Mouse (Mus musculus) right cerebral cortex, postnatal 36 days (tissue): ENCODE measurements around the gene Gm37240.

ENCODE experiments used
- DNase-seq, 2 experiments: peaks; one replicate each; pipeline ENCODE4 v3.0.0; 2022; ENCODE audit warnings: low spot score in 2 of 2, mixed read lengths in 1 of 2

The Gm37240 gene

DNA sequence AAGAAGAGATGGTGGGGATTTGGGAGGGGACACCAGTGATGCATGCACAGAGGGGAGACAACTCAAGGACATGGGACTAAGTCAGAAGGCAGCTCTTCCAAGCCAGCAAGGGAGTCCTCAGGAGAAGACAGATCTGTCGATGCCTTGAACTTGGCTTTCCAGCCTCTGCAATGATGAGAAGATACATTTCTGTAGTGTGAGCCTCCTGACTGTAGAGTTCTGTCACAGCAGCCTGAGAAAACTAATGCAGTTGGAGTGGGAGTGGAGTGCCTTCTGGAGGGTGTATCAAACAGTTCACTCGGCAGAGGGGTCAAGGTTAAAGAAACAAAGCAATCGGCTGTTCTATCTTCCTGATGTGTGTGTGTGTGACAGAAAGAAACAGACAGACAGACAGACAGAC, 546.8 kb downstream of the Gm37240 start:
- no peak for DNase-seq

DNA sequence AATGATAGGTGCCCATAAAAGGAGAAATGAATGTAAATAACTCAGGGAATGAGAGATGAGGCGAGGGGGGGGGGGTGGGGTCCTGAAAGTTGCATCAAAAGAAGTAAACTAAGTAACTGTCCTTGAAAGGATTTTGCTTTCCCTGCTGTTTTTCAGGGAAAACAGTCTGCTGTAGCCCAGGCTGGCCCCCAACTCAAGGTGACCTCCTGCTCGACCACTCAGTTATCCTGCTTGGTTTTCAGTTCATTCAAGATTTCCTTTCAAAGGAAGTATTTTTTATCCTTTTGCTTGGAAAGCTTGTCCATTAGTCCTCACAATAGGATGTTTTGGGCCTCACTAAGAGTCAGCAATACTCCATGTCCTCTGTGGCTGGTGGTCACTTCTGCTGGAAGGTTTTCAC, 547.4 kb downstream of the Gm37240 start:
- DNase-seq, result no peak

DNA sequence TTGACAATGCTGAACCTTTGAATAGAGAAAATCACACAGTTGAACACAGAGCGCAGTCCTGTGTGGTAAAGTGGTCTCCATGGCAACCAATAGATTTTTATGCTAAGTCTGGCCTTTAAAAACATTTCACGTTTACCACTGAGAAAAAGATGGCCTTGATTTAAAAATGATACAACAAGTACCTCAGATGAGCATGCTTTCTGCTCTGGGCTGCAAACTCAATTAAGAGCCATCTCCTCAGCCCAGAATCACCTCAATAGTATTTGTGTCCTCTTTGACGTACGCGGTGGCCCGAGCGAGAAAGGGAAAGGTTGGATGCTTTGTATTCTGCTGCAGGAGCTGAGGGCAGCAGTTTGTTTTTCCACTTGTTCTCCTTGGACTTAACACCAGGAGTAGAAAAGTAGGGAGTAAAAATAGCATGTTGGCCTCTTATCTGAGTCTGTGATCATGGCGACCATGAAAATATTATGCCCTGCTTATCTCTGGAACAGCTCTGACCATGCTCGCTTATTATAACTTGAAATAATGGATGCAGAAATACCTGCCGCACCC, 548.0 kb downstream of the Gm37240 start:
- no peak for DNase-seq

DNA sequence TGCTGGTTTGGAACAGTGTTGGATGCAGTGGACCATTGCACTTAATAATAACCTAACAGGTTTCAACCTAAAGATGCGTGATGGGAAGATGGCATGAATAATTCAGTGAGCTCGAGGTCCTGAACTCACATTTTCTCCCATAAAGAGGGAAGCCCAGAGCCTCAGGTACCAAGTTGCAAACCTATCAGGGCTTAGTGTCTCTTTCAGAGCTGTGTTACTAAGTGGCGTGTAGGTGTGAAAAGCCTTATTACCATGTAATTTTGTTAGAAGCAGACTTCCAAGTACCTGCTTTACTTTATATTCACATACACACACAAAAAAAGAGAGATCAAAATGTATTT, 548.6 kb downstream of the Gm37240 start:
- no peak for DNase-seq

DNA sequence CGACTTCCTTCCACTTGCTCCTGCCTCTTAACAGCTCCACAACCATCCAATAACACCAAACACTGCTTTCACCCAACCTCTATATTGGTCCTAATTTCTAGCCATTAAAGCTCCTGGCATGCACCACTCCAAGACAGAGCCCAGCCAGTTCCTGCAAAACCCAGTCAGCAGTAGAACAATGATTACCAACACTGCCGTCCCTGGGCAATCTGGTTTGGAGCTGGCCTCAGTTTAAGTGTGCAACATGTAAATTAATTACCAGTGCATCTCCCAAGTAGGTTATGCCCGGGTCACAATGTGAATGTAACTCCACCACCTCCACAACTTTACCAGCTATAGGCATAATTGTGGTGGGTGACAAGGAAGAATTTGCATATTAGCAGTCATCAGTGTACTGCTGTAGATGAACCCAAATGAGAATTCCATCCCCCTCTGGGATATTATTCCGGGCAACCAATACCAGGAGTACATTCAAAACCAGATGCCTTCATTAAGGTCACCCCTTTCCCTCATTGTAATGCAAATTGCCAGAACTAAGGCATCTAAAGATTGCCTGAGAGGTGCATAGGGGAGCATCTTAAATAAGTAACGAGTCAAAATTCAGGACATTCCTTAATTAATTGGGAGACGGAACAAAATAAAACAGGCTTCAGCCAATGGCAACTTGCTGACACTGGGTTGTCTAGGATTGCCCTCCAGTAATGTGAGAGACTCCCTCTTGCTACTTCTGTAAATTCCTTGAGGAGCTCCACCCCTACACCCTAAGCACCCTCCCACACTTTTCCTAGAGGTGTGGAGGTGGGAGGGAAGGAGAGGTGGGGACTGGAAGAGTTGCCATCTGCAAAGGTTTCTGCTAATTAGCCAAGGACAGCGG, 549.2 kb downstream of the Gm37240 start:
- DNase-seq, result no peak

DNA sequence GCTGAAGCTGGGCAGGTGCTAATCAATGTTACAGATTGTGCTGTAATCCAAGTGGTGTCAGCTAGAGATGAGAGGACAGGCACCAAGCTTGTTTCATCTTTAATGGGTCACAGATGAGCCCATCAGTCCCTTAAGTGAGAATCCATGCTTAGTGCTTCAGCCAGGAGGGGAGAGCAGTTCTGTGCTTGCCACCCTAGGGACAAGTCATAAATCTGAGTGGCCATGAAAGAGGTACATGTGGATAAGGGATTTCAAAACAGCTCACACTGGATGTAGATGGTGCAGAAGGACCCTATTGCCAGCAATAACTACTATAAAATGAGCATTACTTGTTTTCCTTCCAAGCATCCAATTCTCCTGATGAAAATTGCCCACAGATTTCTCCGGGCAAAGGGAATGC, 551.8 kb downstream of the Gm37240 start:
- DNase-seq, result no peak

DNA sequence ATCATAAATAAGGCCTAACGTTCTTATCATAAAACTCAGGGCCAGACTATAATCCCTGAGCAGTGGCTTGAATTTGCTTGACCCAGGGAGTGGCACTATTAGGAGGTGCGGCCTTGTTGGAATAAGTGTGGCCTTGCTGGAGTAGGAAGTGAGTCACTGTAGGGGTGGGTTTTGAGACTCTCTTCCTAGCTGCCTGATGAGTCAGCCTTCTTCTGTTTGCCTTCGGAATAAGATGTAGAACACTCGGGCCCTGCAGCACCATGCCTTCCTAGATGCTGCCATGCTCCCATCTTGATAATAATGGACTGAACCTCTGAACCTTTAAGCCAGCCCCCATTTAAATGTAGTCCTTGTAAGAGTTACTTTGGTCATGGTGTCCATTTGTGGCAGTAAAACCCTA, 555.0 kb downstream of the Gm37240 start:
- DNase-seq, result no peak

DNA sequence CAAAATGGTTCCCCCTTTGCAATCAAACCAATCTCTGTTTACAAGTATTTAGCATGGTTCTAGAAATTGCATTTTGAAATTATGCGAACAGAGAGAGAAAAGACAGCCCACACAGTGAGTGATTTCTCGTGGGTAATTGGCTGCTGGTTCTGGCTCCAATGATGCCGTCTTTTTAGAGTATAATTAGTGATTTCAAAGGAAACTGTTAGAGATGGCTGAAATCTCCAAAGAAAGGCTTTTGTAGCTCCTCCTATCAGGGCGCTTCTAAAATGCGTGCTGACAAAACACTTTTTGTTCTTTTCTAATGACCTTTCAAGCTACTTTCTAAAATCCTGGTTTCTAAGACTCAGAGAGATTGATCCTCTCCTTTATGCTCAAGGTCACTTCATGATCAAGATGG, 569.1 kb downstream of the Gm37240 start:
- DNase-seq, result no peak

DNA sequence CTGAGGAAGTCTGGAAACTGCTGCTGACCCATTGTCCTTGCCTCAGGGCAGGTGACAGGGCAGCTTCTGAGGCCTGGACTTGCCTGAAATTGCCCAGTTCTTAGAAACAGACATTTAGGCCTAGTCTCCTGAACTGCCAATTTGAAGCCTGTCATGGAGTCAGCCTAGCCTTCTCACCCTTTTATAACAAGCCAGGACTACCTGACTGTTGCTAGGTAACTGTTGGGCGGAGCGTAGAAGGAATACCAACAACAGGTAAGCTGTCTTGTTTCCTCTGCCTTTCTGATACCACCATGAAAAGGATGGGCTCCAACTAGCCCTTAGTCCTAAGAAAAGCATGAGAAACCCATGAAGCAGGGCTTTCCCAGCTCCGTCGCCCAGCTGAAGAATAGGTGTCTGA, 570.0 kb downstream of the Gm37240 start:
- DNase-seq, result no peak

DNA sequence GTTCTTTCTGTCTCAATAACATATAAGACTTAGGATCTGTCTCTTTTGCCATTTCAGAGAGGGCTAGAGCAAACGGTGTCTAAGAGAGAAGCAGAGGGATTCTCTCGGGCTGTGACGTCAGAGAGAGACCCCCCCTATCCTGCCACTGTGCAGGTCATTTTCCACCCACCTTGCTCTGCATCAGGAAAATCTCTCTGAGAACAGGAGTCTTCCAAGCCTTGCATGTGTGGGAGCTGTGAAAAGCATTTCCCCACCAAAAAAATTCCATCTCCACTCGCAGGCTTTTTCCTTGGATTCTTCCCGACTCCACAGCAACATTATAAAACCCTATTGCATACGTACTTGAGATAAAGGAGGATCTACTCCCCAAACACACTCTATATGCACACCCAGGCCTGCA, 572.4 kb downstream of the Gm37240 start:
- DNase-seq, result peak; percentile 29 to 70

DNA sequence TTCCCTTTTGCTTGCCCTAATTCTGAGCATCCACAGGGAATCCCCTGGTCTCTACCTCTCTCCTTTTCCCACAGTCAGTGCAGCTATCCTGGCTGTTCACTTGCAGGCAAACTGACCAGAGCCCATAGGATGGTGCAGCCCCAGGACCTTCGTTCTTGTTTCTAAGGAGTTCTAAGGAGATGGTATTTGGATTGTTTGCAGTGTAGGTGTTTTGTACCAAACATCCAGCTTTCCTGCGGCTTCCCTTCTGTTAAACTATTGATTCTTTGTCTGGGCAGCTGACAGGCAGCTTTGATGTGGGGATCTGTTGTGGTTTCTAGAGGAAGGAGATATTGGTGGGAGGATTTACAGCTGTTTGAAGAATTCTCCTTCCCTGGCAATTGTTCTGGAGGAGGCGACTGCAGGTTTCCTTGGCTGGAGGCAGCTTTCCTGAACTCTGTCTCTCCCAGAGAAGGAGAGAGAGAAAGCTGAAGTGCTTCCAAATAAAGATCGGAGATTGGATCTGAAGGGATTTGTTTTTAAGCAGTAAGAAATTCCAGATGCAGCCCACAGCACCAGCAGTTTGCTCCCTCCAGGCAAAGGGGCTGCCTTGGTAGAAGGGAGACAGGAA, 573.6 kb downstream of the Gm37240 start:
- DNase-seq, result no peak

DNA sequence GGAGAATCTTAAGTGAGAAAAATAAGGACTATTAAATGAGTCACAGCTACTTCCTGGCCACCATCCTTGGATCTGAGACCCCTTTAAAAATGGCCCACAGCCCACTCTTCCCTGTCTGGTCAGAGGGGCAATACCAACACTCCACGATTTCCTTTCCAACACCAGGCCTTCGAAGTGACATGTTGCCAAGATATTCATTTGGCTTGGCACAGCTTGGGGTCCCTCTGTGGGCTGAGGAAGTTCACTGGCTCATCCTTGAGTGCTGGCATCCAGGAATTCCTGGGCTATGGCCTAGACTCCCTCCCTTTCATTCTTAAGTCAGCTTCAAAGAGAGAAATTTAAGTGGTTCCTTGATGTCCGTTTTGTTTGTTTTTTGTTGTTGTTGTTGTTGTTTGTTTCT, 576.1 kb downstream of the Gm37240 start:
- no peak for DNase-seq

DNA sequence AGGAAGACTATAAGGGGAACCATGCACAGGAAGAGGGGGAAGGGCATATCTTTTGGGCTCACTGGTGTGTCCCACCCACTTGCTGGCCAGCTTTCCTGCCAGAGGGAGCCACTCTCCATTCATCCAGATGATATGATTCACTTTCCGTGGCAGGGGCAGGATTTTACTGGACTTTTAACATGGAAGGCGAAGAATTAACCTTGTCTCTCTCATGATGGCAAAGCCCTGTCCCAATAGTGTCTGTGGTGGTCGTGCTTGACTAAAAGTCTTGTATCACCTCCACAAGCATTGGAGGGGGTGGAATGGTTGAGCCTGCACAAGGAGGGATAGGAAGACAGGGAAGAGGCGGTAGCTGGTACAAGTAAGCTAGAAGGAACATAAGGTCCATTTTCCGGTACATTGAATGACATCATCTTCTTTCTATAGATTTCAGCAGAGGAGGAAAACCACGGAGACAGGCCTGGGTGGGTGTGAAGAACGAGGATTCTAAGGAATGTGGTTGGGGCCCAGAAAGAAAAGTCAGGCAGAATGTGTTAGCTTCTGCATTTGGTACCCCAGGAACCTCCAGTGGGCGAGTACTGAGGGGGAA, 576.8 kb downstream of the Gm37240 start:
- DNase-seq, result peak; percentile 80 to 89

DNA sequence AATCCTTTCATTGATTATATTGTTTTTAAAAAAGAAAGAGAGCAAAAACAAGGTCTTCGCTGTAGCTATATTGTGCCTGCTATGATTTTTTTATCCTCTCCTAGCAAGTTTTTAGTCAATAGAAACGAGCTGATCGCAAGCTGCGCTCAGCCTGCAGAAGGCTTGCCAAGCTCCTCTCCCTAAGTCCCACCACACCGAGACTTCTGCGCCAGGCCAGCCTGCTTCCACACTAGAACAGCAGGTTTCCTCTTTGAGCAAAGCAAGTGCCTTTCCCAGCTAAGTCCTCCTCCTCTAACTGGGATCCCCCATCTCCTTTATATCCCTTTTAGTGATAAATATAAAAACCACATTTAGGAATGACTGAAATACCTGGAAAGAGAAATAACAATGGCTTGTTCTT, 578.1 kb downstream of the Gm37240 start:
- peak; percentile 48 to 62 for DNase-seq

DNA sequence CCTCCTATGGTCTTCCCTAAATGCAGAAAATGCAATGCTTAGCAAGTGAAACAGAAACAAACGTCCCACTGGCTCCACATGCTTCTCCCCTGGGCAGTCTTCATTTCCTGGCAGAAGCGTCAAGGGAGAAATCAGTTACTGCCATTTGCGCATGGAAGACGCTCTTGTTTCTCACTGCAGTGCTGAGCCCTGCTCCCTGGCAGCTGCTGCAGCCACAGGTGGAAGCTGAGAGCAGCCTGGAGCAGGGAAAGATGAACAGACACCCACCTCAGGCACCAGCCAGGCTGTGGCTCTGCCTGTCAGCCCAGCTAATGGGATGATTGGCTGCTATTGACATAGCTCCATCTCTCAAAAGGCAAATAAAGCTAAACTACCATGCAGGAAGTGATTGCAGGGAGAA, 578.6 kb downstream of the Gm37240 start:
- DNase-seq, result no peak

DNA sequence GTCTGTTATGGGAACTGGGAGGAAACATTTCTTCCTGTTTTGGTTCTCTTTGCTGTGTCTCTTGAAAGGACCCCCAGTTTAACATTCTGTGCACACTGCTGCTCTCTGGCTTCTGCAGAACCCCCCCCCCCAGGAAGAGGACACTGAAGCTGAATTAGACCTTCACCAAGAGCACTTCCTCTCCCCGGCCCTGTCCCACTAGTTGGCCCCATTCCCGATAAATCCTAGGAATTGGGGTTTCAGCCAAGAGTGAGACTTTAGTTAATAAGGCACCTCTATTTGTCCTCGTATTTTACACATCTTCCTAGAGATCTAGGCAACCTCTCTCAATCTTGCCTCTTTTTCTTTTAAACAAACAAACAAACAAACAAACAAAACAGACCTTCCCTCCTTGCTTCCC, 585.5 kb downstream of the Gm37240 start:
- DNase-seq, result no peak

DNA sequence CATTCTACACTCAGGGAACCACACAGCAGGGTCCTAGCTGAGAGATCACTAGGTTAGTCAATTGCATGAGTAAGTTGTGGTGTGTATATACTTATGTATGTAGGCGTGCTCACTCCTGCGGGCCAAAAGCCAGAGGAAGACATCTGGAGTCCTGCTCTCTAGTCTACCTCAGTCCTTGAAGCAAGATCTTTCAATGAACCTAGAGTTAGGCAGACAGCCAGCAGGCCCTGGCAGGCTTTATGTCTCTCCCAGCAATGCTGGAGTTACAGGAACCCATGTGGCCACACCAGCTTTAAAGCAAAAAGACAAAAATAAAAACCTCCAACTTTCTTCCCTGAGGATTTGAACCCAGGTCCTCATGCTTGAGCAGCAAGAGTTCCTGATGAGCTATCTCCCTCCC, 586.0 kb downstream of the Gm37240 start:
- no peak for DNase-seq

DNA sequence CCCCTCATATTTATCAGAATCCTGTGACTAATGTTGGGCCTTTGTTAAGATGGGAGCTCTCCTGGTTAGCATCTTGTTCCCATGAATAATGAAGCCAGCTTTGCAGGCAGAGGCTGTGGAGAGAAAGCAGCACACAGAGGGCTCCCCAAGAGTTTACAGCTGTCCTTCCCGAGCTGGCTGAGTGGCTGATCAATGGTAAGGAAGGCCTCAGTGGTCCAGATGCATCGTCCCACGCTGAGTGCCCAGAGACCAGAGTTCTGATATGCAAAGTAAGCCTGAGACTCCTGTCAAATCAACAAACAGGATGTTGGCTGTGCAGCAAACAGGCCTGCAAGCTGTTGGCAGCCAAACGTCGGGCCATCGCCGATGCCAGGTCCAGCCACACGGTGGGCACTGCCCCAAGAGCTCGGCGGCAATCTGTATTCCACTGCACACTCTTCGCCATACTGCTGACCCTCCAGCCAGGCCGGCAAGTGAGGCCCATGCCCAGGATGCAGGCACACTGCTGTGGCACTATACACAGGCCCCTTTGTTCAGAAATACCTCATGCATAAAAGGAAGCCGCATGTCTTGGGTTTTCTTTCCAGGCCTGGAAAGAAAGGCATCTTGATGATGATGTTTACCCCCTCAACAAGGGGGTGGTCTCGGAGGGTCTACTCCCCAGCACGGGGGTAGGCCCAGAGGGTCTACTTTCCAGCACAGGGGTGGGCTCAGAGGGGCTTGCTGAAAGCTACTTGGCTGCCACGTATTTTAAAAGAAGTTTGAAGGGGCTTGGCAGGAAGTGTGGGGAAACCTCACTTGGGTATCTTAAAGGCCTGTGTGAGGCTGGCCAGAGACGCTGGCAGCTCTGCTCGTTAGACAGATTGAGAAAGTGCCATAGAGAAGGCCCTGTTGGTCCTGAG, 587.4 kb downstream of the Gm37240 start:
- DNase-seq, result peak in 1 of 2 experiments; percentile 30

DNA sequence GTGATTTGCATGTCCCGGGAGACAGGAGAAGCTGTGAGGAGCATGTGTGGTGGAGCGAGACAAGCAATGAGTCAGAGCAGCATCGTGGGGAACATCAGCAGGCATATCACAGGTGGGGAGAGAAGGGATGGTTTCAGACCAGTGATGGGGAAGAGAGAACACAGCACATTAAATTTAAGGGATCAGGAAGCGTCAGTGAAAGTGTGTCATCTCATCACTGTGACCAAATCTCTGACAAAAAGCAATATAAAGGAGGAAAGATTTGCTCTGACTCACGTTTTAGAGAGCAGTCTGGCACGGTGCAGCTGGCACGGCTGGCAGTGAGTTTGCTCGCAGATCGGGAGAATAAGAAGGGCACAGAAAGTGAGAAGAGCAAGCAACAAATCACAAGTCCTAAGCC, 592.1 kb downstream of the Gm37240 start:
- peak; percentile 46 to 75 for DNase-seq

DNA sequence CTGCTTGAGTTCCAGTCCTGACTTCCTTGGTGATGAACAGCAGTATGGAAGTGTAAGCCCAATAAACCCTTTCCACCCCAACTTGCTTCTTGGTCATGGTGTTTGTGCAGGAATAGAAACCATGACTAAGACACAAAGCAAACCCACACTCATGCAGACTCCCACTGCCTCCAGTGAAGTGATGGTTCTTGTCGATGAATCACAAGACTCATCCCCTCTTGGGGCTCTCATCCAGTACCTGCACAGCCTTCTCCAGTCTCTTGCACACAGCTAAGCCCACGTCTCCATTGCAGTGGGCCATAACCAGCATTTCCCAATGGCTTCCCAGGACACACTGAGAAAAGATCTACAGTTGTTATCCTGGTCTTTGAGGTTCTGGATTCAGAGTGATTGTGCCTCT, 599.7 kb downstream of the Gm37240 start:
- no peak for DNase-seq

DNA sequence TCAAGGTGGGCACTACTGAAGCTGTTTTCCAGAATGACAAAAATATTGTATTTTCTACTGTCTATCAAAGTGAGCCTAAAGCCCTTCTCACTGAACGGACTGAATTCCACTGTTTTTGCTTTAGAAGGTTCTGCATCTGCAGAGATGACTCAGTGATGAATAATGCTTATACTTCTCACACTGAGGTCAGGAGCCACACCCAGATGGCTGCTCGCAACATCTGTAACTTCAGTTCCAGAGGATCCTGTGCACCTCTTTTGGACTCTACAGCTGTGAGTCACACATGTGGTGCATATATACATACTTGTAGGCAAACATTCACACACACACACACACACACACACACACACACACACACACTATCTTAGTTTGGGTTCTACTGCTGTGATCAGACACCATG, 602.8 kb downstream of the Gm37240 start:
- DNase-seq, result no peak

DNA sequence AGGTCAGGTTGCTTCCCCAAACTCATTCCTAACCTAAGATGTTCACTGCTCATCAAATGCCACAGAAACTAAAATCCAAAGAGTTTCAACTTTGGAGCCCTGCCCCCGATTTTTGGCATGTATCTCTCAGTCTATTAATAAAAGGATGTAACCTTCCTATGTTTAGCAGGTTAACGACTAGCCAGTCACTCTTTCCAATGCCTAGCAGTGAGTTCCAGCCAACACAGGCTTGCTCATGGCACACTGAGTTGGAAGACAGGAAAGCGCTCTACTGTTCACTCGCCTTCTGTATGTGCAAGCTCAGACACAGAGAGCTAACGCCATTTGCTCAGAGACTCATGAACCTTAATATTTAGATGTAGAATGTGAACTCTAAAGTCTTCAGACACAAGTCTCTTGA, 604.5 kb downstream of the Gm37240 start:
- DNase-seq, result no peak
